Mouse (Mus musculus) frontal cortex, postnatal 36 days (tissue): Measurements from ENCODE around the gene Coasy.

Experiments
- DNase-seq, 2 experiments: peaks; one replicate each; pipeline ENCODE4 v3.0.0; 2022; ENCODE audit warnings: low spot score in 2 of 2

Coasy gene

GRCm38 (mm10) chr11:101062971-101063675, 19.2 kb upstream of the Coasy start:
- no peak for DNase-seq

GRCm38 (mm10) chr11:101063676-101064327, 18.6 kb upstream of the Coasy start:
- peak in 1 of 2 experiments; percentile 51 for DNase-seq

GRCm38 (mm10) chr11:101064462-101064861, 17.9 kb upstream of the Coasy start:
- DNase-seq, result no peak

GRCm38 (mm10) chr11:101065002-101065401, 17.4 kb upstream of the Coasy start:
- DNase-seq, result no peak

- peak; percentile 74 to 83 for DNase-seq
Observed at GRCm38 (mm10) chr11:101066549-101067412, 15.6 kb upstream of the Coasy start.

GRCm38 (mm10) chr11:101069391-101070188, 12.8 kb upstream of the Coasy start, which contains the start of gene Naglu:
TSS of gene Naglu (plus strand) at chr11:101070012.
- peak; percentile 92 to 96 for DNase-seq

GRCm38 (mm10) chr11:101070189-101070527, 12.2 kb upstream of the Coasy start:
- DNase-seq, result no peak

- no peak for DNase-seq
Observed at GRCm38 (mm10) chr11:101070987-101071386, 11.4 kb upstream of the Coasy start.

GRCm38 (mm10) chr11:101071810-101072428, 10.4 kb upstream of the Coasy start:
- DNase-seq, result no peak

- no peak for DNase-seq
Observed at GRCm38 (mm10) chr11:101078121-101078520, 4.2 kb upstream of the Coasy start, which contains the start of gene Hsd17b1. TSS of gene Hsd17b1 (plus strand) at chr11:101078411.

- no peak for DNase-seq
Observed at GRCm38 (mm10) chr11:101079746-101080145, 2.6 kb upstream of the Coasy start.

- no peak for DNase-seq
Observed at GRCm38 (mm10) chr11:101080421-101080820, 1.9 kb upstream of the Coasy start.

- DNase-seq, result no peak
Observed at GRCm38 (mm10) chr11:101081659-101082058, 706 bp upstream of the Coasy start.

GRCm38 (mm10) chr11:101083083-101083697, 825 bp downstream of the Coasy start:
- no peak for DNase-seq

GRCm38 (mm10) chr11:101084246-101084645, 1.9 kb downstream of the Coasy start:
- no peak for DNase-seq

GRCm38 (mm10) chr11:101084811-101085210, 2.4 kb downstream of the Coasy start:
- no peak for DNase-seq

GRCm38 (mm10) chr11:101085617-101086322, 3.4 kb downstream of the Coasy start:
- DNase-seq, result no peak

- no peak for DNase-seq
Observed at GRCm38 (mm10) chr11:101086323-101086674, 3.9 kb downstream of the Coasy start.

GRCm38 (mm10) chr11:101086756-101087681, 4.7 kb downstream of the Coasy start, which contains the start of gene Mlx:
TSS of gene Mlx (plus strand) at chr11:101087277.
- peak; percentile 91 to 95 for DNase-seq
